Mouse (Mus musculus) myocyte (in vitro differentiated cells): ENCODE data around the gene Plekho1. TPM values are rescaled to one million over a fixed set of nuclear protein-coding genes. Genes with fewer than 3 reads are reported as not detected.

Experiments
- H3K27me3 ChIP-seq: one replicate; pipeline ENCODE4 v1.6.1; 2011; ENCODE audit not compliant: control insufficient read depth, insufficient read depth, insufficient read length
- H3K36me3 ChIP-seq: one replicate; pipeline ENCODE4 v1.6.1; 2011; ENCODE audit not compliant: control insufficient read depth, insufficient read depth
- H3K4me2 ChIP-seq: one replicate; pipeline ENCODE4 v1.6.1; 2011; ENCODE audit warnings: low read depth, control low read depth
- H3K4me3 ChIP-seq: one replicate; pipeline ENCODE4 v1.5.1; 2011; ENCODE audit warnings: mild to moderate bottlenecking, control low read depth, moderate library complexity
- H3K79me2 ChIP-seq: one replicate; pipeline ENCODE4 v1.6.1; 2011; ENCODE audit not compliant: control insufficient read depth, insufficient read depth
- H3ac ChIP-seq: one replicate; pipeline ENCODE4 v1.6.1; 2011; ENCODE audit not compliant: control insufficient read depth, insufficient read length
- CEBPB ChIP-seq: IDR thresholded peaks from 2 replicates; pipeline ENCODE4 v1.6.1; 2011; ENCODE audit warnings: mild to moderate bottlenecking, moderate library complexity; ENCODE audit not compliant: poor library complexity, insufficient read depth, severe bottlenecking
- E2F4 ChIP-seq: IDR thresholded peaks from one replicate; pipeline ENCODE4 v1.6.1; 2011; ENCODE audit warnings: mild to moderate bottlenecking, control low read depth, moderate library complexity; ENCODE audit not compliant: insufficient read depth
- MAX ChIP-seq: IDR thresholded peaks from one replicate; pipeline ENCODE4 v1.6.1; 2011; ENCODE audit warnings: low read depth, mild to moderate bottlenecking, control low read depth
- MYOD1 ChIP-seq, 3 experiments: IDR thresholded peaks; one replicate each; pipeline ENCODE4 v1.6.1; 2011; ENCODE audit warnings: control low read depth in 2 of 3, low read depth in 2 of 3, mild to moderate bottlenecking in 2 of 3, moderate library complexity in 1 of 3; ENCODE audit not compliant: insufficient read length in 2 of 3, control insufficient read depth in 1 of 3
- MYOG ChIP-seq, 3 experiments: IDR thresholded peaks; one replicate each; pipeline ENCODE4 v1.6.1; 2011; ENCODE audit warnings: control low read depth in 2 of 3, low read depth in 2 of 3, mild to moderate bottlenecking in 2 of 3; ENCODE audit not compliant: insufficient read length in 2 of 3, control insufficient read depth in 1 of 3, insufficient read depth in 1 of 3
- POLR2A ChIP-seq: IDR thresholded peaks from one replicate; pipeline ENCODE4 v1.6.1; 2011; ENCODE audit warnings: low read depth, mild to moderate bottlenecking, control low read depth, moderate library complexity; ENCODE audit not compliant: insufficient read length
- POLR2AphosphoS2 ChIP-seq: IDR thresholded peaks from one replicate; pipeline ENCODE4 v1.6.1; 2011; ENCODE audit warnings: low read depth, control low read depth; ENCODE audit not compliant: insufficient read length
- REST ChIP-seq: IDR thresholded peaks from one replicate; pipeline ENCODE4 v1.6.1; 2011; ENCODE audit warnings: mild to moderate bottlenecking, control low read depth, moderate library complexity; ENCODE audit not compliant: insufficient read depth, insufficient read length
- SRF ChIP-seq: IDR thresholded peaks from one replicate; pipeline ENCODE4 v1.6.1; 2011; ENCODE audit warnings: low read depth; ENCODE audit not compliant: control insufficient read depth, insufficient read length
- TCF12 ChIP-seq: IDR thresholded peaks from one replicate; pipeline ENCODE4 v1.6.1; 2011; ENCODE audit warnings: mild to moderate bottlenecking, control low read depth; ENCODE audit not compliant: poor library complexity, insufficient read depth, severe bottlenecking
- TCF3 ChIP-seq: IDR thresholded peaks from one replicate; pipeline ENCODE4 v1.6.1; 2011; ENCODE audit warnings: low read depth, control low read depth; ENCODE audit not compliant: insufficient read length
- USF1 ChIP-seq: IDR thresholded peaks from one replicate; pipeline ENCODE4 v1.6.1; 2011; ENCODE audit warnings: low read depth, mild to moderate bottlenecking, control low read depth, moderate library complexity
- polyA plus RNA-seq: library from polyadenylated mRNA; unstranded; fragments of >200 nt; fragmentation: generic; extraction: Trizol; gene quantifications from one replicate; pipeline ENCODE4 v1.2.1, GENCODE M21; 2012; ENCODE audit warnings: missing spikeins

Plekho1 gene
- polyA plus RNA-seq, 1 experiment = 107 TPM

DNA sequence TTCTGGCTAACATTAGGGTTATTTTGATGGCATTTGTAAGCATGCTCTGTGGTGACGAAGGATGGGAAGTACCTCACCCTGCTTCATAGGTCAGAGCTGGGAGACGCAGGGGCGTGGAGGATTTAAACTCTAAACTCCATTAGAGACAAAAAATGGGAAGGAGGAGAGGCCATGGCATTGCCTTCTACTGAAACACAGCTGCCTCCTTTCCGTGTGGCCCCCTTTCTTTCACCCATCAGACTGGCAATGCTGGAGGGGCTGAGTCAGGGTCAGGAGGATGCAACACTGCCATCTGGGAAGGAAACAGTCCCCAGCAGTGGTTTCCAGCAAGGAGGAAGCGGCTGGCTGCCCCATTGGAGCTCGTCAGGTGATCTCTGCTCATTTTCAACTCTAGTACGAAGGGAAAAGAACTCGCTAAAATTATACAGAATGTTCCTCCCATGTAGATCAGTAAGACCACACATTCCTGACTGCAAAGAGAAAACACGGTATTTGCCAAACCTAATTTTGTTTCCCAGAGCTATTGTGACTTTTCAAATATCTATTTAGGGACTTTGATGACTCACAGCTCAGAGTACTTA, 5.2 kb upstream of the Plekho1 start:
- no peak overlapping the region for H3K4me3 ChIP-seq
- no peaks in the 10 kb centered on the region for H3K36me3 ChIP-seq
- no peaks in the 10 kb centered on the region for H3K27me3 ChIP-seq
- TF ChIP-seq MYOG (IDR thresholded peaks at IDR 0.05; ENCODE audit: control insufficient read depth in 1 of 3, insufficient read depth in 1 of 3, insufficient read length in 2 of 3, low read depth in 2 of 3) (no peak), CEBPB (no peak), MAX (no peak), TCF12 (no peak), SRF (no peak), REST (no peak), POLR2A (no peak), MYOD1 (IDR thresholded peaks at IDR 0.05; ENCODE audit: control insufficient read depth in 1 of 3, insufficient read length in 2 of 3, low read depth in 2 of 3) (no peak), TCF3 (no peak), E2F4 (no peak), POLR2AphosphoS2 (no peak), USF1 (no peak)
- H3K4me2 ChIP-seq = peak overlapping the region; percentile 72
- no peaks in the 10 kb centered on the region for H3K79me2 ChIP-seq
- no peak overlapping the region for H3ac ChIP-seq

DNA sequence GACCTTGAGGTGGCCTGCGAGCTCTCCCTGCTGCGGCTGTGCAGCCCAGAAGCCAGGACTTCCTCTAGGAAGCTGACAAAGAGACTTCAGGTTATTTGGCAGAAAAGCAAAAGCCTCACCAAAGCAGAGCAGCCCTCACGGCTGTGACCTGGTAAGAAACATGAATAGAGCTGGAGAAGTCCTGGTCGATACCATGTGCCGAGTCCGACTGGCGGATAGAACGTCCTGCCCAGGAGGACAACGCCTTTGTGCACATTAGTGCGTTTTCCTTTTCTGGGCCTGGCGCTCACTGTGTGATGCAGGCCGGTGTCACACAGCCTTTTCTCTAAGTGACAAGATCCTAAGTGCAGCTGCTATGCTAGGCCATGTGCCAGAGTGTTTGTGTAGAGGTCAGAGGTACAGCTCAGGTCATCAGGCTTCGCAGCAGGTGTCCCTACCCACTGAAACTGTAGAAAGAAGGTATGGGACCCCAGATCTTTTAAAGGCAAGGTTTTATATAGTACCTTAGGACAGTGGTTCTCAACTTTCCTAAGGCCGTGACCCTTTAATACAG, 4.4 kb upstream of the Plekho1 start:
- Histone ChIP-seq H3K79me2 (peaks cover under 1% of the 10 kb centered on the region), H3ac (no peak overlapping the region), H3K27me3 (no peaks in the 10 kb centered on the region), H3K36me3 (no peaks in the 10 kb centered on the region), H3K4me2 (peak overlapping the region; percentile 72), H3K4me3 (no peak overlapping the region)
- TF ChIP-seq USF1 = no peak
- peak; percentile 10 to 82 (median 16) for TF ChIP-seq MYOG (IDR thresholded peaks at IDR 0.05; ENCODE audit: control insufficient read depth in 1 of 3, insufficient read depth in 1 of 3, insufficient read length in 2 of 3, low read depth in 2 of 3)
- TF ChIP-seq TCF3 = no peak
- TF ChIP-seq SRF = no peak
- TF ChIP-seq POLR2AphosphoS2 = no peak
- peak; percentile 8 for TF ChIP-seq TCF12
- no peak for TF ChIP-seq E2F4
- no peak for TF ChIP-seq CEBPB
- no peak for TF ChIP-seq REST
- TF ChIP-seq MAX = no peak
- no peak for TF ChIP-seq POLR2A
- TF ChIP-seq MYOD1 (IDR thresholded peaks at IDR 0.05; ENCODE audit: control insufficient read depth in 1 of 3, insufficient read length in 2 of 3, low read depth in 2 of 3) = peak in 2 of 3 experiments; percentile 31 to 89

DNA sequence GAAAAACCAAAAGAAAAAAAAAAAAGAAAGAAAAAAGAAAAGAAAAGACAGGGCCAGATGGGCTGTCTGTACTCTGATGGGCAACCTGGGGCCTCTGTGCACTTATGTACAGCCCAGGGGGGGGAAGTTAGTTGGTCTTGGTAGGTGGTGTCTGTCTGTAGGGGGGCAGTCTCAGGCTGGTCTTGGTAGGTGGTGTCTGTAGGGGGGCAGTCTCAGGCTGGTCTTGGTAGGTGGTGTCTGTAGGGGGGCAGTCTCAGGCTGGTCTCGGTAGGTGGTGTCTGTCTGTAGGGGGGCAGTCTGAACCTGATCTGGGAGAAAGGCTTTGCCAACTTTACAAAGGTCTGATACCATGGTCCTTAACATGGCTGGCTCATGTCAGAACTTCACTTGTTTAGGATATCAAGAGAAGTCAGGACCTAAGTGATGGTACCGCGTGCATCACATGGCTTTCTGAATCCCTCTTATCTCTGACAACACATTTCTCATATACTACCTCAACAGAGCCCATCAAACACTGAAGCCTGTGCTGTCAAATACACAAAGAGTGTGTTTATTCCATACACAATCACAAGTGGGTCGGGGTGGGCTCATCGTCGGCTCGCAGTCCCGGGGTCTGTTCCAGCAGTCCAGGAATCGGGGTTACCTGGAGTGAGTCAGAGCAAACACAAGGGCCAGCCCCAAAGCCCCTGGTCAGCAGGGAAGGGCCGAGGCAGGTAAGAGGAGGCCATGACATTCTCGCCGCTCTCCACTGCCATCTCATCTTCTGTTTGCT, 3.7 kb upstream of the Plekho1 start:
- Histone ChIP-seq H3K27me3 (no peaks in the 10 kb centered on the region), H3K36me3 (no peaks in the 10 kb centered on the region), H3K4me2 (peak overlapping the region; percentile 72), H3K79me2 (peaks cover 5% of the 10 kb centered on the region), H3K4me3 (no peak overlapping the region), H3ac (no peak overlapping the region)
- TF ChIP-seq USF1 = no peak

DNA sequence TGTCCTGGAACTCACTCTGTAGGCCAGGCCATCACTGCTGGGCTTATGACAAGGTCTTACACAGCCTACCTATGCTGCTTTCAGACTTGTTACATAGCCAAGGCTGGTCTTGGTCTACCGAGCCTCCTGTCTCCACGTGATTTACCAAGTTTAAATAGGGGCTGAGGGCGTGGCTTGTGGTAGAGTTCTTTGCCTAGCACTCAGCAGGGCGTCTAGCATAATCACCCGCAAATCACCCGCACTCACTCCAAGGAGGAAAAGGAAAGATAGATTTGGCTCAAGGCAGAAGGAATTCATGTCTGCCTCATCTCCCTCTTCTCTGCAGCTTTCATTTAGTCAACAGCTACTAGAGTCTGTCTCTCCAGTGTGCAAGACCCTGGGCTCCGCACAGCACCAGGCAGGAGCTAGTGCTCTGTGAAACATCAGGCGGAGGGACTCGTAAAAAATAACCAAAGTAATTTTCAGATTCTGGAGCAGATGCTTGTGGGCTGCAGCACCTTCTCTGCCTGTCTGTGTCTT, 1.5 kb upstream of the Plekho1 start:
- peak overlapping the region; percentile 65 for H3K4me3 ChIP-seq
- no peaks in the 10 kb centered on the region for H3K27me3 ChIP-seq
- peak overlapping the region; percentile 94 for H3K4me2 ChIP-seq
- no peak for TF ChIP-seq E2F4
- TF ChIP-seq POLR2A = peak; percentile 53
- TF ChIP-seq POLR2AphosphoS2 = peak; percentile 32
- TF ChIP-seq USF1 = peak; percentile 75
- H3K79me2 ChIP-seq = peaks cover 24% of the 10 kb centered on the region
- no peak overlapping the region for H3ac ChIP-seq
- no peaks in the 10 kb centered on the region for H3K36me3 ChIP-seq

- Histone ChIP-seq H3K4me3 (peak overlapping the region; percentile 65), H3K36me3 (no peaks in the 10 kb centered on the region), H3K27me3 (no peaks in the 10 kb centered on the region), H3K79me2 (peaks cover 26% of the 10 kb centered on the region), H3K4me2 (peak overlapping the region; percentile 94), H3ac (peak overlapping the region; percentile 89)
- no peak for TF ChIP-seq POLR2A
- no peak for TF ChIP-seq TCF12
- TF ChIP-seq TCF3 = no peak
- no peak for TF ChIP-seq CEBPB
- no peak for TF ChIP-seq MYOG (IDR thresholded peaks at IDR 0.05; ENCODE audit: control insufficient read depth in 1 of 3, insufficient read depth in 1 of 3, insufficient read length in 2 of 3, low read depth in 2 of 3)
- no peak for TF ChIP-seq MAX
- no peak for TF ChIP-seq MYOD1 (IDR thresholded peaks at IDR 0.05; ENCODE audit: control insufficient read depth in 1 of 3, insufficient read length in 2 of 3, low read depth in 2 of 3)
- no peak for TF ChIP-seq E2F4
- no peak for TF ChIP-seq SRF
- no peak for TF ChIP-seq POLR2AphosphoS2
- TF ChIP-seq USF1 = no peak
- no peak for TF ChIP-seq REST
These were observed 761 bp upstream of the Plekho1 start for GRCm38 (mm10) chr3:95996451-95997073.
